Mouse (Mus musculus) CH12F3 (cell line): ENCODE data around the gene Rnf26.

ENCODE experiments used
- in situ Hi-C: fragments of 300-500 bp; cut with MboI; formaldehyde crosslinking; loops from 2 replicates; pipeline ENCODE4 v1.14.3; 2020; ENCODE audit warnings: low sequenced_read_pairs

Gene Rnf26

DNA sequence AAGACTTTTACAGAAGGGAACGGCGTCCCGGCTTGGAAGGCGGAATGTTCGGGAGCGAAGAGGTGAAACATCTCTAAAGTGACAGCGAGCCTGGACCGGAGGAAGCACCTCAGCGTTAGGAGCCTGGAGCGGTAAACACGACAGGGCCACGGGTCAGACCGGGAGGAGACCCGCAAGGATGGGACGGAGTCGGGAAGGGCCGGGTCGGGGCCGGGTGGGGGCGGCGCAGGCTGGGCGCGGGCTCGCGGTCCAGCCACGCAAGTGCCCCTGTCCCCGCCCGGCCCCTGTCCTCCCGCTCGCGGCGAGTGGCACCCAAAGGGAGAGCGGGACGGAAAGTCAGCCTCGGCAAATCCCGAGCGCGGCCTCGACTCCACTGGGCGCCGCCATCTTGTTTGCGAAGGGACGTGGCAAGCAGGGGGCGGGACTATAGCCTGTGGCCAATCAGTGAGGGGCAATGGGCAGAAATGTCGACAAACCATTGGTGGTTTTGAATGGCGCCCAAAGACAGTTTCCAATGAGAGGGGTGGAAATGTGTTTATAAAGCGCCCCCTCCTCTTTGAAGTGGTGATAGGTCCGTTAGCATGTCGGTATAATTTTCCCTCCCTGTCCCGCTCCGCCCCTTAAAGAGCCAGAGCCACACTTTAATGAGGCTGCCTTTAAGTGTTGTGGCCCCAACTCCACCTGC is at the start of gene Rnf26, which contains the start of gene Gm49380:
TSS of gene Rnf26 (minus strand) at position 413 of the 685 bp plus-strand sequence.
TSS of gene Gm49380 (minus strand) at position 396 of the 685 bp plus-strand sequence.
- in situ Hi-C loops: no loop called here

DNA sequence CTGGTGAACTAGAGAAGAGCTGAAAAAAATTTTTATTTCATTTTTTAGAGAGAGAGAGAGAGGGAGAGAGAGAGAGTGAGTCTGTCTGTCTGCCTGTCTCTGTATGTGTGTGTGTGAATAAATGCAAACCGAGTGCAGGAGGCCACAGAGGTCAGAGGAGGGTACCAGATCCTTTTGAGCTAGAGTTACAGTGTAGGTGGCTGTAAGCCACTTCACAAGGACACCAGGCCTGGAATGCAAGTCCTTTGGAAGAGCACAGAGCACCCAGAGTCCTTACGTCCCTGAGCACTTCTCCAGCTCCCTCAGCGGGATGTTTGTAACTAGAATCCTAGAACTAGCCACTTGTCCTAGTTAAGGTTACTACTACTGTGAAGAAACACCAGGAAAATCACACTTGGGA is 46.6 kb upstream of the Rnf26 start:
- in situ Hi-C loops: no loop called here

GRCm38 (mm10) chr9:44147290-44147689 is 34.0 kb upstream of the Rnf26 start:
- in situ Hi-C loops: no loop called here

- in situ Hi-C loops: no loop called here
These were observed 31.4 kb upstream of the Rnf26 start for GRCm38 (mm10) chr9:44144718-44145060.

DNA sequence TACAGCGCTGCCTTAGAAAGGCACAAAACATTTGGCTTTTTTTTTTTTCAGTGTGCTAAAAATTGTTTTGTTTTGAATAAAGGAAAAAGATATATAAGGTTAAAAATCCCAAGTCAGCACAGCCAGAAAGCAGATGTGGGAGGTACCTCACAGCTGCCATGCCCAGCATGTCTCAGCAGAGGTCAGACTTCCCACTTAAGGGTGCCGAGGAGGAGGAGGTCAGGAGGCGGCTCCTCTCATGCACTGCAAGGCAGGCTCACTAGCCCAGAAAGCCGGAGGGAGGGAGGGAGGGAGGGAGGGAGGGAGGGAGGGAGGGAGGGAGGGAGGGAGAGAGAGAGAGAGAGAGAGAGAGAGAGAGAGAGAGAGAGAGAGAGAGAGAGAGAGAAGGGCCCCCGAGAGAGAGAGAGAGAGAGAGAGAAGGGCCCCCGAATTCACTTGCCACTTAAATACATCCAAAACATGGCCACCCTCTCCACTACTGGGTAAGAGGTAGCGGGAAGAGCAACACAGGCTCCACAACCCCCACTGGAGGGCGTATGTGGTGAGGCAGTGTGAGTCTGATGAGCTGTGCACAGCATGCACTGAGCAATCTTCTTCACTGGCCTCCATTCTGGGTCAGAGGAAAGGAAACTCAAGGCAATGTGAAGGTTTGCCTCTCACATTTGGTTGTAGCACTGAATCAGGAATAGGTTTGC is 30.9 kb upstream of the Rnf26 start:
- in situ Hi-C loops: no loop called here

DNA sequence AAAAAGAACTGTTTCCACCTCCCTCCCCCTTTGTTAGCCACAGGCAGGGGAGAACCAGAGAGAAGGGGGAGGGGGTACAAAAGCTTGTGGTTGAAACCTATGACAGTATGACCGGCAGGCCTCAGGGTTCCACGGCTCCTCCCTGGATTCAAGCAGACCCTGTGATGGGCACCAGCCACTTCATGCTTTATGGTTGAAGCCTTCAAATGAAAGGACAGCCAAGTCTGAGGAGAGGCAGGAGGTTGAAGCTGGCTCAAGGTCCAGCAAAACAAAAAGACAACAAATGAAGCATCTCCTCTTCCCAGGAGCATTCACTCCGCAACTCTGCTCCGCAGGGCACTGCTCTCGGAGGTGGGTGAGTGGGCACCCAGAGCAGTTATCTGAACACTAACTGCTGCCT is 30.1 kb upstream of the Rnf26 start:
- in situ Hi-C loops: no loop called here

DNA sequence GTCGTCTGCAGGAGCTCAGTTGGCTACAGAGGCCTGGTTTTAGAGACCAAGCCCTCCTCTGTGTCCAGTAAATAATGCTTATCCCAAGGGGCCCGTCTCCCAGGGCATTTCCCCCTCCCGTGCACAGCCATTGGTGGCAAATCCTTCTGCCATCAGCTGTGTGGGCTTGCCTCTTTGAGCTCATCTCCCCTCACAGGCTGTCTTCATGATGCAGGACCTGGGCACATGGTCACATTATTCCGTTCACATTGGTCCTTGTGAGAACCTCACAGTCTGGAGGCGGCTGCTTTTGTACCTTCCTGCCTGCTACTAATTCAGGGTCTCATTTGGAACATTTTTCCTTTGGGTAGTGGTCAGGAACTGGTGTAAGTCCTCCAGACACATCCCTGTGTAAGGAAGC is 28.6 kb upstream of the Rnf26 start:
- in situ Hi-C loops: no loop called here

GRCm38 (mm10) chr9:44137846-44138245 is 24.5 kb upstream of the Rnf26 start:
- in situ Hi-C loops: no loop called here

DNA sequence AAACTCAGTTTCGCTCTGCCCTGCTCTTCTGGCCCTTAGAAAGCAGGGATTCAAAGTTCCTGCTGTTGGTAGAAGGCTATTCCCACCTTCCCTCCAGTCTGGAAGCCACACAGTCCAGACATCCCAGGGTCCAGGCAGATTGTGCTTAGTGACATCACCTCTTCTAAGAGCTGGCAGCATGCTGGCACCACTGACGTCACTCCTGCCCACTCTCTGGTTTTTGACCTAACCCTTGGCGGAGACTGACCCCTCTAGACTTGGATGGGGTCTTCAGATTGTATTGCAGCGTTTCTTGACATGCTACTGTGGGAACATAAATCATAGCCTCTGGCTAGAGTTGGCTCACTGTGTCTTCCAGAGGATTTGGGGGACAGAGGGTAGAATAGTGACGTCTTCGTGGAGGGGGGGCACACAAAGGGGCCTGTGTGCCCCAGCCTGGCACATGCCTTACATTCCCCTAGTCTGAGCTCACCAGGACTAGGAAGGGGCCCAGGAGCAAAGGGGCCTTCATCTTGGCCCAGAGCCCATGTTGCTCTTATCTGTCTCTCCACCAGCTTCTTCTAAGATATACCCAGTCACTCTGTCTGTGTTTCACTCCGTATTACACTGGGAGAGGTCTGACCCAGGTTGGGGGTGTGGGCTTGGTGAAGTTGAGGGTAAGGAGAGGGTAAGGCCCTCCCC is 22.6 kb upstream of the Rnf26 start:
- in situ Hi-C loops: no loop called here

DNA sequence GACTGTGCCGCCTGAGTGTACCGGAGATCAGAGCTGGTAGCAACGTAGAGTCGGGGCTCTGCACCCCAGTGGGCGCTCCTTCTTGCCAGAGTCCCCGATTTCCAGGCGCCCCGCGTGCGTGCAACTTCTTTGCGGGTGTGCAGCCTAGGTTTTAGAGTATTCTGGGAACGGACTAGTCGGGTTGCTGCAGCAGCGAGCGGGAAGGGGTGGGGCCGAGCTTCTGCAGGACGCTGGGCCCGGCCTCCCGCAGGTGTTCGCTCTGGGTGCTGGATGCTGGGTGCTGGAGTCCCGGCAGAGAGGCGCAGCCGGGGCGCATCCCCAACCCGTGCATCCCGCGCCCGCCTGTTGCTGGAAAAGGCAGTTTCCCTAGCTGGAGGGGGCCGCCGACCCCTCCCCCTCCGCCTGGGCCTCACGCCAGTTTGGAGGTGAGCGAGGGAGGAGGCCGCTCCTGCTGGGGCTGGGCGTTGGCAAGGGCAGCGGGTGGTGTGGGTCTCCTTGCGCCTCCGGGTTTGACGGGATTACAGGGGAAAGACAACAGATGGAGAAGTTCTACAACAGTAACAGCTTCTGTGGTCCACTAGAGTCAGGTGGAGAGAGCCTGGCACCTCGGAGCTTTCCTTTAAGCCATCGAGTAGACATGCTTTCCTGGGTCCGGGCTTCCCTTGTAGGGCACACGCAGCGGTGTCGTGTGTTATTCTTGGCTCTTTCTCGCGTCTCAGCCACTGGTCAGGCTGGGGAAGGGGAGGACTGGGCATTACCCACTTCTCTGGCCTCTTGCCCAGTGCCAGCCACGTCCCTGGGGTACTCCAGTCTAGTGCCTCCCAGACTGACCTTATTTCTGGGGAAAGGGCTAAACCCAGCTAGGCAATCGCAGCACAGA is 21.8 kb upstream of the Rnf26 start:
- in situ Hi-C loops: no loop called here

- in situ Hi-C loops: no loop called here
These were observed 21.0 kb upstream of the Rnf26 start, which contains the start of gene Mcam for GRCm38 (mm10) chr9:44134101-44134850. TSS of gene Mcam (plus strand) at chr9:44134469.

- in situ Hi-C loops: no loop called here
These were observed 20.0 kb upstream of the Rnf26 start for GRCm38 (mm10) chr9:44133287-44133686.

DNA sequence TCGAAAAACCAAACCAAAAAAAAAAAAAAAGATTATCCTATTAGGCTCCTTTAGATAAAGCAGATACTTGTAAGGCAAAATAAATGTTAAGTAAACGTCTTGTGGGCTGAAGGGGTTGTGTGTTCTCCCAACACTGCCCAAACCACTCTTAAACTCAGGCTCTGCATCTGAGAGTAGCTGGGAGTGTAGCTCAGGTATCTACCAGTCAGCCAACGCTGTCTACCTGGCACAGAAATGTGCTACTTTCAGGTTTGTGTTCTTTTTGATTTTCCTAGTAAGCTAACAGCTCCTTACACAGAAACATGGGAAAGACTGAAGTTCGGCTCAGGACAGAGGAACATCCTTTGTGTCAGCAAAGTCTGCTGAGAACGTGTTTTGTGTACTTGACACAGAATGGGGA is 18.9 kb upstream of the Rnf26 start:
- in situ Hi-C loops: no loop called here

- in situ Hi-C loops: no loop called here
These were observed 17.9 kb upstream of the Rnf26 start for GRCm38 (mm10) chr9:44131276-44131590.

DNA sequence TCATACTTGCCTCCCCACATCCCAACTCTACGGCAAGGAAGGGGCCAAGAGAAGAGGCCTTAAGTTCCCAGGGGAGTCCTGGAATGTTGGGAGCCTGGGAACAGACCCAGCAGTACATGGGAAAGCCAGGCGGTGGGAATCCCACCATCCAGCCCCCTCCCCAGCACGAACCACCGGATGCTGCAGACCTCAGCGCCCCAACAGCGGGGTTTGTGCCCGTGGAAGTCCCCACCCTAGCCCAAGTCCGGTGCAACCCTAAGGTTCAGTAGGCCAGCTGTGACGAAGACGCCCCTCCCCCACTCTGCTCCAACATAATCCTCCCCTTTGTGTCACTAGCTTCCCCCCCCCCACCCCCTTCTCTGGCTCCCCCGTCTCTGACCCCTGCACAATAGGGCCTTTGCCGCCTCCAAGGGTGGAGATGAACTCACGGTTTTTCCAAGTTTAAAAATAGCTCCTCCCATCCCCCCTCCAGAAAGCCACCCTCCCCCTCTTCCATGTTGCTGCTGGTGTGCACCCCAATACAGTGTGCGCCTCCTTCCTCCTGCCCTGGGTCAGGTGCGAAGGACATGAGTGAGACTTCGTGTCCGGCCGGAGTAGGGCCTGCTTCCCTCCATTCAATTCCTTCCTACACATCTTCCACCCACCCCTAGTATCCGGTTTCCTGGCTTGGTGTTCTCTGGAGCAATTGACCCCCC is 17.4 kb upstream of the Rnf26 start:
- in situ Hi-C loops: no loop called here

DNA sequence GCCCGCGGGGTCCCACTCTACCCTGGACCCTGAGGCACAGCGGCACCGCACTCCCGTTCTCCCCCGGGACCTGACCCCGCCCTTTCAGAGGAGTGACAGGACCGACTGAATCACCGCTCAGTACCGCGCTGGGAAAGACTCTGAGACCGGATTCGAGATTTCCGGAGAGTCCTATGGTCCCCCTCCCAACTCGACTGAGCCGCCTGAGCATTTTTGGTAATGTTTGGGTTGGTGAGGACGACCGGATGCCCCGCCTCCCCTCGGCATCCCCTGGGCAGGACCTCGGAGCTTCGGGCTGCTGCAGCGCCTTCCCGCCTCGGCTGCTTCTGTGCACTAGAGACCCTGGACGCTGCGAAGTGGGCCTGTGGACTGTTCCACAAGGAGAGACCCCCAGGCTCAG is 16.7 kb upstream of the Rnf26 start:
- in situ Hi-C loops: no loop called here

DNA sequence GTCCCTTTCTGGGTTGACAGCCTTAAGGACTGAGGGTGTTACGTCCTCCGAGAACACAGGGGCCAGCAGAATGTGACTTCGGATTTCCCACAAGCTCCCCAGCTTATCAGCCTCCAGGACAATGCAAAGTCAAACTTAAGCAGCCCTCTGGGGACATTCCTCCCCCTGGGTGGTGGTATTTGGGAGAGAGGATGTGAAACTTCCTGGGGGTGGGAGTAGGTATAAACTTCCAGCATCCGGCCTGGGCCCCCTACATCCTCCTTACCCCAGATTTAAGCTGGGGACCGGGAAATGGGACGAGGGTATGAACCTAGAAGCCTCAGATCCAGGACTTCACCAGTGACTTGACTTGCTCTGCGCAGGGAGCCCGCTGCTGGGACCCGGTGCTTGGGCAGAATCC is 16.3 kb upstream of the Rnf26 start:
- in situ Hi-C loops: no loop called here

- in situ Hi-C loops: no loop called here
These were observed 14.1 kb upstream of the Rnf26 start for GRCm38 (mm10) chr9:44127351-44127801.

- in situ Hi-C loops: no loop called here
These were observed 13.4 kb upstream of the Rnf26 start for GRCm38 (mm10) chr9:44126746-44127145.
